ENCODE assay signal across 13 mouse cellular contexts in the genomic region with DNA sequence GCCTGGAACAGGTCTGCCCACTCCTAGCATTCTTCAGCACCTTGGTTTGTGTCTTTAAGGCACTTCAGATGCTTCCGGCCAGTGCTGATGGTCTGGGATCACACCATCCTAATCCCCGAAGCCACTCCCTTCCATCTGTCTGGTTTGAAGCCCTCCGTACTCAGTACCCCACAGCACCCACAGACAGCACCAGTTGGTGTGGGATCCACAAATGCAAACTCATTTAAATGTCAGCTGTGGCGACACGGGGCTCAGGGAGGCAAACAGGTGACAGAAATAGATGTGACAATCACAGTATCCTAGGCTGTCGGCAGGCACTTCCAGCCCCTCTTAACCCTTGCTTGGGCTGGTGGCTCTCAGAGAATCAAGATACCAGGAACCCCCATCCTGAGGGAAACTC.
A peak's percentile ranks its signal among the peaks of the same experiment; 100 is the strongest.
DNase-seq lines count a peak whose midpoint lies in the region; ATAC-seq and TF ChIP-seq lines count a peak whose summit lies in the region.
"Had no signal": no experiment of that assay in that cellular context is flagged by ENCODE, and none has a peak within 500 bp of the region (broad histone marks: within the 10 kb centered on the region; RNA-seq: fewer than 3 reads in every experiment).

No protein-coding gene starts in this region.

- TF ChIP-seq CTCF in kidney, adult 2 months (conservative IDR thresholded peaks at IDR 0.05; ENCODE audit: insufficient read depth, insufficient read length, low read depth, low read length) = no peak
- TF ChIP-seq CTCF in intestine, postnatal 0 days (IDR thresholded peaks at IDR 0.05; ENCODE audit: low read depth) = no peak

- ATAC-seq in kidney, embryonic 14.5 days (ENCODE audit: low FRiP score, low TSS enrichment) = no peak
- ATAC-seq in intestine, postnatal 0 days = no peak
- ATAC-seq: CD4-positive, CD25-positive, alpha-beta regulatory T cell, adult 4 months; inflammation-experienced regulatory T-cells, adult 6 months had no signal

- H3K4me3 ChIP-seq in kidney, adult 2 months (ENCODE audit: insufficient read depth, low read depth, low read length) = no peak overlapping the region
- no peak overlapping the region for H3K4me3 ChIP-seq in kidney, embryonic 14.5 days (ENCODE audit: low read length)
- H3K4me3 ChIP-seq in intestine, postnatal 0 days (ENCODE audit: low read depth, low read length) = no peak overlapping the region
- H3K4me3 ChIP-seq: limb, embryonic 12.5 days; megakaryocyte, embryonic 14.5 days had no signal

- no peaks in the 10 kb centered on the region for H3K27me3 ChIP-seq in kidney, adult 2 months (replicated peaks; ENCODE audit: control insufficient read depth, insufficient read depth, low read length)
- H3K27me3 ChIP-seq in kidney, embryonic 14.5 days (ENCODE audit: control insufficient read depth, insufficient read depth, low read length) = no peaks in the 10 kb centered on the region
- no peaks in the 10 kb centered on the region for H3K27me3 ChIP-seq in intestine, postnatal 0 days (replicated peaks; ENCODE audit: control insufficient read depth, insufficient read depth, low read length)
- H3K27me3 ChIP-seq: limb, embryonic 12.5 days had no signal

- H3K27ac ChIP-seq in kidney, adult 2 months (ENCODE audit: insufficient read depth, low read depth, low read length) = peak overlapping the region; percentile 88
- H3K27ac ChIP-seq in kidney, embryonic 14.5 days (ENCODE audit: low read depth, low read length) = no peak overlapping the region
- H3K27ac ChIP-seq in intestine, postnatal 0 days (ENCODE audit: low read depth, low read length) = no peak overlapping the region
- H3K27ac ChIP-seq: limb, embryonic 12.5 days had no signal

- no peak overlapping the region for H3K9ac ChIP-seq in kidney, embryonic 14.5 days (ENCODE audit: low read depth, low read length)
- H3K9ac ChIP-seq in intestine, postnatal 0 days (ENCODE audit: low read depth, low read length) = 0 out of 2 replicates have a peak overlapping the region, but pooled peaks have one; percentile 5
- H3K9ac ChIP-seq: limb, embryonic 12.5 days had no signal

- 43% methylated on average over 6 of the region's 6 CpGs for WGBS in kidney, adult 2 months
- 44% methylated on average over 6 of the region's 6 CpGs for WGBS in kidney, embryonic 14.5 days
- 58% methylated on average over 6 of the region's 6 CpGs for WGBS in intestine, postnatal 0 days

- H3K4me1 ChIP-seq in kidney, adult 2 months (ENCODE audit: control insufficient read depth, insufficient read depth, low read length) = peaks cover 27% of the 10 kb centered on the region
- H3K4me1 ChIP-seq in kidney, embryonic 14.5 days (ENCODE audit: control insufficient read depth, insufficient read depth, low read length) = 0 out of 2 replicates have a peak, but pooled peaks cover 7% of the 10 kb centered on the region
- no peaks in the 10 kb centered on the region for H3K4me1 ChIP-seq in intestine, postnatal 0 days (replicated peaks; ENCODE audit: control insufficient read depth, insufficient read depth, low read length)
- H3K4me1 ChIP-seq: limb, embryonic 12.5 days had no signal

- no peak overlapping the region; the same call in 1 of the 2 replicates for H3K4me2 ChIP-seq in kidney, embryonic 14.5 days (replicated peaks; ENCODE audit: low read depth, low read length)
- H3K4me2 ChIP-seq in intestine, postnatal 0 days (replicated peaks; ENCODE audit: low read depth) = no peak overlapping the region
- H3K4me2 ChIP-seq: limb, embryonic 12.5 days had no signal

- H3K9me3 ChIP-seq in kidney, embryonic 14.5 days (ENCODE audit: control insufficient read depth, low read length) = no peaks in the 10 kb centered on the region
- H3K9me3 ChIP-seq in intestine, postnatal 0 days (ENCODE audit: control insufficient read depth) = no peaks in the 10 kb centered on the region
- H3K9me3 ChIP-seq: limb, embryonic 12.5 days; megakaryocyte, embryonic 14.5 days had no signal

- no peaks in the 10 kb centered on the region for H3K36me3 ChIP-seq in kidney, adult 2 months (ENCODE audit: control insufficient read depth, insufficient read depth, low read length)
- no peaks in the 10 kb centered on the region for H3K36me3 ChIP-seq in kidney, embryonic 14.5 days (ENCODE audit: control insufficient read depth, insufficient read depth, low read length)
- H3K36me3 ChIP-seq in intestine, postnatal 0 days (ENCODE audit: control insufficient read depth, insufficient read depth) = no peaks in the 10 kb centered on the region
- H3K36me3 ChIP-seq: limb, embryonic 12.5 days had no signal

- TF ChIP-seq POLR2A in kidney, adult 2 months (IDR thresholded peaks at IDR 0.05; ENCODE audit: low read depth, low read length) = no peak

- peak; percentile 32 to 35 for DNase-seq in gastrocnemius, adult 8-10 months (ENCODE audit: low spot score in 2 of 2)
- no peak for DNase-seq in gastrocnemius, postnatal 10 days
- DNase-seq in kidney, adult 2 months = no peak
- peak; percentile 31 for DNase-seq in retina, postnatal 7 days (ENCODE audit: low read depth, low spot score)
- DNase-seq in adipocyte (ENCODE audit: low spot score) = no peak
- DNase-seq: cerebellum, adult 11 months; thymus, adult 18-20 months had no signal

Comparison
In these comparisons a context has a peak if more than half of its experiments do, and no peak if none do; other contexts are left out.
1. DNase-seq: peak in gastrocnemius, adult 8-10 months (2 of 2) and retina, postnatal 7 days (single experiment); none in gastrocnemius, postnatal 10 days (single experiment), kidney, adult 2 months (single experiment) and adipocyte (single experiment).